Mouse (Mus musculus): ENCODE data around the gene AI464131.

The AI464131 gene

DNA sequence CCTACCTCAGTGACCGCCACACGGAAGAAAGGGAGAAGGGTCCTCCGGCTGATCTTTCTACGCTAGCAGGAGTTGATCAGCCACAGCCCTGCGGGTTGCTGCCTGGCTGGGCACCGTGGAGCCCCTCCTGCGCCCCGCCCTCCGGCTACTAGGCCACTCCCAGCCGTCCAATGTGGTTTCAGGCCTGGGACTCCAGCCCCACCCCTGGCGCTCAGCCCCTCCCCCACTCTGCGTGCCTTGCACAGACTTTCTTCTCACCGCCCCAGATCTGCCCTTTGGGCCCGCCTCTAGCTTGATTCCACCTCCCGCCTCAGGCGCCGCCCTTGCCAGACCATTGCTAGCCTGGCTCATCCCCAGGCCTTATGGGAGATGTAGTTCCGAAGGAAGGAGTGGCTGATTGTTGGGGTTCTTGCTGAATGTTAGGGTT, at the start of gene AI464131:
AI464131 (minus strand) TSS at position 91 of the 427 bp plus-strand sequence.
- DNase-seq (ENCODE audit: low read depth, low spot score), result peak; percentile 82

DNA sequence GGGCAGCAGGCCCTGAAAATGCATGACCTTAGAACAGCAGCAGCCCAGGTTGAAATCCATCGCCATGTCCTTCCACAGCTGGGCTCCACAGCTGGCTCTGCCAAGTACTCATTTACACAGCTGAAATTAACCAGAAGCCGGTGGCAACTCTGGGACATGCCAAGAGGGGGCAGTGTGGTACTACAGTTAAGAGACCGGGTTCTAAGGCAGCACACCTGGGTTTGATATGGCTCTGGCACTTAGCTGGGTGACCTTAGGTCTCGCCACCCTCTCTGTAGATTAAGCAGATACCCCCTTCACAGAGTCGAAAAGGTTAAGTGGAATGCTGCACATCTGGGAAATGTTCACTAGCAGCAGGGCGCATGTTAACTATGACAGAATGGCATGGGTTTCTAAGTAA, 49.7 kb upstream of the AI464131 start:
- no peak for DNase-seq (ENCODE audit: low read depth, low spot score)

GRCm38 (mm10) chr4:41547086-41547485, 44.2 kb upstream of the AI464131 start:
- DNase-seq (ENCODE audit: low read depth, low spot score), result no peak

DNA sequence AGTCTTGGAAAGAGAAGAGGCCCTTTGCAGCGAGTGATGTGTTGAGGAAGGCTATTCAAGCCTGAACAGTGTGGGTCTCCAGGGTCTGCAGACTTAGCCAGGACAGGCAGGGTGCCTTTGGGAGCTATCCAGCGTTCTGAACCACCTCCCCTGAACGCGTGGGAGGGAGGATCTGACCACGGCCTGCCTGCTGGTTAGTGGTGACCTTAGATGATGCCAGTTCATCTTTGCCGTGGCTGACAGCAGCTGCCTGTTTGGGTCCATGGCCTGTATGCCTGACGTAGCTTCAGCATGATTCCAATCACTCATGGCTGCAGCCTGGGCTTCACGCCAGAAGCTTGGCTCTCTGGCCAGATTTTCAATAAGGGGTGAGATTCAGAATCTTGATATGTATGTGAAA, 43.1 kb upstream of the AI464131 start:
- no peak for DNase-seq (ENCODE audit: low read depth, low spot score)

- no peak for DNase-seq (ENCODE audit: low read depth, low spot score)
These were observed 39.3 kb upstream of the AI464131 start for GRCm38 (mm10) chr4:41542136-41542535.

GRCm38 (mm10) chr4:41534866-41535265, 32.0 kb upstream of the AI464131 start:
- no peak for DNase-seq (ENCODE audit: low read depth, low spot score)

DNA sequence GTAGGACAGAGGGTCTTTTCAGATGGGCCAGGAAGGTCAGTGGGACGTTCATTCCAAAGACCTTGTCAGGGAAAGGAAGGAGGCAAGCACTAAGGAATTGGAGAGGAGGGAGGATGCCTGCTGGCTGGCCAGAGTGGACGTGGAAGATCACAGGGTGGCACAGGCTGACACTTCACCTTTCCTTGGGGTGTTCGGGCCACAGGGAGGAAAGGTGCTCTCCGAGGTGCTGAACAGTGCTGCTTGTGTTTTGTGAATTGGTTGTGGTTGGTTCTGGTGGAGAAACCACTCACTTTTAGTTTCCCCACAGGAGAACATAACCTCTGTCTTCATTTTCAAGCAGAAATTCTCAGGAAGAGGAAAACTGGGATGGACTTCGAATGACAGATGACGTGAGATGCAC, 29.5 kb upstream of the AI464131 start:
- DNase-seq (ENCODE audit: low read depth, low spot score), result no peak

DNA sequence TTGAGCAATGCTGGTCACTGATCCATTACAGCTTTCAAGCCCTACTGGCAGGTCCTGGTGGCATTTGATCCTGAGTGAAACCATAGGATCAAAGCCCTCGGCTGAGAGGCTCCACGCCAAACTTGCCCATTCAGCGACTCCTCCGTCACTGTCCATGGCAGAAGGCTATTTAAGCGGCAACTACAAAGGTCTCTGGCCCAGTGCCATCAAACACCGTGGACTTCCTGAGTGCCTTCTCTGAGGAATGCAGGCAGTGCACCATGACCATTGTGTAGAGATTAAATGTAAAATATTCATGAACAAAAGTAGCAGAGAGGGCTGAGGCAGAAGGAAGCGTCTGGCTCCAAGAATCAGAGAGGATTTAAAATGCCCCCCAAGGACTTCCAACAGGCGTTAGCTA, 25.1 kb upstream of the AI464131 start:
- no peak for DNase-seq (ENCODE audit: low read depth, low spot score)

GRCm38 (mm10) chr4:41527076-41527475, 24.2 kb upstream of the AI464131 start:
- no peak for DNase-seq (ENCODE audit: low read depth, low spot score)

DNA sequence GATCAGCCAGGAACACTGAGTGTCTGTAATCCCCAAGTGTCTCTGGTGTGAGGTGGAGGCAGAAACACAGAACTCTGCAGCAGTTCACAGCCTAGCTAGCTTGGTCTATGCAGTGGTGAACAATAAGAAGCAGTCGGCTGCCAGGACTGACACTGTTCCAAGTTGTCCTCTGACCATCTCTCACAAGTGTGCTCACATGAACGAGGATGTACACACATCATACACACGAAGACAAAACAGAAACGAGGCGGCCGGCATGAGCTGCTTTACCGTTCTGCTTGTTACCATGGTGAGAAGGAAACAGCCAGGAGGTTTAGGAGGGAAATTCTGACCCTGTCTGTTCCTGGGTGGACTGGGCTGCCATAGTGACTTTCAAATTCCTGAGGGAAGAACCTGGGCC, 23.7 kb upstream of the AI464131 start:
- no peak for DNase-seq (ENCODE audit: low read depth, low spot score)

GRCm38 (mm10) chr4:41524829-41525228, 22.0 kb upstream of the AI464131 start:
- no peak for DNase-seq (ENCODE audit: low read depth, low spot score)

GRCm38 (mm10) chr4:41523839-41524238, 21.0 kb upstream of the AI464131 start:
- no peak for DNase-seq (ENCODE audit: low read depth, low spot score)

DNA sequence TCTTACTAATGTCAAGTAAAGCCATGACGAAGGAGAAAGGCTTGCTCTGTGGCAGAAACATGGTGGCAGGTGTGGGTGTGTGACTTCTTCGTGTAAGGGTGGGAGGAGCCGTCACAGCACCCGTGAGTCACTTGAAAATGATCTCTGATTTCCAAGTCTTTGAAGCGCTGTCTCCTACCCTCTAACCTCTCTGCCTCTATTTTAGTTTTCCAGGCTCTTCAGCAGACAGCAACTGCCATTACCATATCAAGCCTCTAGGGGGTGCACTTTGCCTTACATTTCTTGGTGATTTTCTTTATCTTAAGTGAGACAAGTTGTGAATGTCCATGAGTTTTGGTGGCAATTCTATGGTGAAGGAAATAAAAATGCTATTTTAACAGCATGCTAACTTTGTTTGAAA, 19.9 kb upstream of the AI464131 start:
- no peak for DNase-seq (ENCODE audit: low read depth, low spot score)

- no peak for DNase-seq (ENCODE audit: low read depth, low spot score)
These were observed 19.3 kb upstream of the AI464131 start for GRCm38 (mm10) chr4:41522136-41522535.

DNA sequence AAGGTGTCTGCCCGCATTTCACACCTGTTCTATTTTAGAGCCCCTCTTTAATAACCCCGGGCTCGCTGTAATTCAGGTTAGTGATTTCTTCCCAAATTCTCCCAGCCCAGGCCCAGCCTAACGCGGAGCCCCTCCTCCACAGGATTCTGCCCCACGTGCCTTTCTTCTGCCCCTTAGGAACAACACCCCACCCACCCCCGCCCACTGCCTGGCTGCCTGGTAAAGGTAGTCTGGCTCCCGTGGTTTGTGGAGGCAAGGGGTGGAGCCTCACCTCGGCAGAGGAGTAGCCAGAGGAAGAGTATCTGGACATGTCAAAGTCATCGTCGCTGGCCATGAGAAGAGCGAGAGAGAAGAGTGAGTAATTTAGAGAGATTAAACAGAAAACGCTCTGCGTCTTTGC, 17.8 kb upstream of the AI464131 start:
- no peak for DNase-seq (ENCODE audit: low read depth, low spot score)

- DNase-seq (ENCODE audit: low read depth, low spot score), result no peak
These were observed 16.3 kb upstream of the AI464131 start for GRCm38 (mm10) chr4:41519195-41519594.

- no peak for DNase-seq (ENCODE audit: low read depth, low spot score)
These were observed 15.5 kb upstream of the AI464131 start for GRCm38 (mm10) chr4:41518349-41518748.

GRCm38 (mm10) chr4:41517233-41517632, 14.4 kb upstream of the AI464131 start, which contains the start of gene 1110017D15Rik:
Gene 1110017D15Rik, minus strand, starts transcription at chr4:41517333.
- DNase-seq (ENCODE audit: low read depth, low spot score), result no peak

- DNase-seq (ENCODE audit: low read depth, low spot score), result no peak
These were observed 10.8 kb upstream of the AI464131 start for GRCm38 (mm10) chr4:41513714-41514113.

GRCm38 (mm10) chr4:41513309-41513708, 10.4 kb upstream of the AI464131 start:
- no peak for DNase-seq (ENCODE audit: low read depth, low spot score)

DNA sequence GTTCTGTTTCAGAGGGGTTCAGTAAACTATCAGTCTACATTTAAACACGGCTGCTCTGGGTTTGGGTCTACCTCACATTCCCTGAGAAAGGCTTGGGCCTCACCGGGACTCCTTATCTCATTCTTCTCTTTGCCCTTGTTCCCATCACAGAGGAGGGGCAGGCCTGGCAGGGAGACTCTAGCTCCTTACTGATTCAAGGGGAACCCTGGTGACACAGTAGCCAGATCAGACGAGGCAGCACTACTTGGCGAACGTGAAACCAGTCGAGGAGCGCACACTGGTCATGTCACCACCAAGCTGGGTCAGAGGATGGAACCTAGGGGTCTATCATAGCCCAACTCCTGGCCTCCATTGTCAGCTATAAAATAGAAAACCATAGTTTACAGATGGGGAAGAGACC, 5.1 kb upstream of the AI464131 start:
- DNase-seq (ENCODE audit: low read depth, low spot score), result no peak

GRCm38 (mm10) chr4:41507326-41507924, 4.5 kb upstream of the AI464131 start:
- no peak for DNase-seq (ENCODE audit: low read depth, low spot score)

DNA sequence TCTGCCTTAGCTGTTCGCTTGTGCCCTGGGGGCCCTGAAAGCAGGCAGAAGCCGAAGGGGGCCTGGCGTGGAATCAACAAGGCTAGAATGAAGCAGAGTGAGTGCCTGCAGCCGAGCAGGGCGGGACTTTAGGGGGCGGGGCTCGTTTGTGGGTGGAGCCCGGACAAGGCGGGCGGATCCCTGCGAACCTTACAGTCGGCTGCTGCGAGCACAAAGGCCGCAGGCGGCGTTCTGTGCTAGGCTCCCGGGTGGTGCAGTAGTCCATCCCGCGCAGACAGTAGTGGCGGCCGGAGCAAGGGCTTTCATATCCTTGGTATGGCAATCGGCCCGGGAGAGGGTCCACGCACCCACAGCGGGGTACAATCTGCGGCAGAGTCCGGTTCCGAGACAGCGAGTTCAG, 4.0 kb upstream of the AI464131 start:
- peak; percentile 67 for DNase-seq (ENCODE audit: low read depth, low spot score)

GRCm38 (mm10) chr4:41506156-41506555, 3.3 kb upstream of the AI464131 start:
- no peak for DNase-seq (ENCODE audit: low read depth, low spot score)

All from brain, embryonic 18.5 days (tissue).